Mouse (Mus musculus) MEL (cell line): Measurements from ENCODE around the gene Fuom. TPM values are rescaled to one million over a fixed set of nuclear protein-coding genes. Genes with fewer than 3 reads are reported as not detected.

Experiments
- DNase-seq: peaks from one replicate; pipeline ENCODE4 v3.0.0; 2011; ENCODE audit warnings: low read depth, low spot score
- H3K27ac ChIP-seq: 2 replicates; pipeline ENCODE4 v1.5.1; 2012; ENCODE audit warnings: low read depth, mild to moderate bottlenecking, control low read depth, low read length, moderate library complexity; ENCODE audit not compliant: control insufficient read depth
- H3K27me3 ChIP-seq, 2 experiments: fragments of 150-350 bp in 1 of 2; sonication (generic) in 1 of 2; 2 replicates each; pipeline ENCODE4 v1.6.1; 2012; ENCODE audit warnings: low read length in 2 of 2, mild to moderate bottlenecking in 2 of 2, improper control_type of control experiment in 1 of 2, moderate library complexity in 1 of 2; ENCODE audit not compliant: insufficient read depth in 2 of 2, control insufficient read depth in 1 of 2
- H3K36me3 ChIP-seq, 2 experiments: 2 replicates each; pipeline ENCODE4 v1.6.1; 2012 to 2014; ENCODE audit warnings: low read length in 2 of 2, improper control_type of control experiment in 1 of 2, inconsistent platforms in 1 of 2, mild to moderate bottlenecking in 1 of 2; ENCODE audit not compliant: insufficient read depth in 2 of 2, control insufficient read depth in 1 of 2
- H3K4me1 ChIP-seq, 2 experiments: fragments of 150-350 bp in 1 of 2; sonication (generic) in 1 of 2; 2 replicates each; pipeline ENCODE4 v1.6.1; 2012; ENCODE audit warnings: low read length in 2 of 2, improper control_type of control experiment in 1 of 2, mild to moderate bottlenecking in 1 of 2; ENCODE audit not compliant: insufficient read depth in 2 of 2, control insufficient read depth in 1 of 2
- H3K4me3 ChIP-seq, 2 experiments: fragments of 150-350 bp in 1 of 2; sonication (generic) in 1 of 2; 2 replicates each; pipeline ENCODE4 v1.5.1; 2012; ENCODE audit warnings: low read depth in 2 of 2, low read length in 2 of 2, mild to moderate bottlenecking in 2 of 2, moderate library complexity in 2 of 2, control low read depth in 1 of 2, improper control_type of control experiment in 1 of 2; ENCODE audit not compliant: control insufficient read depth in 1 of 2, insufficient read depth in 1 of 2
- H3K79me2 ChIP-seq: 2 replicates; pipeline ENCODE4 v1.6.1; 2012; ENCODE audit warnings: mild to moderate bottlenecking, low read length, moderate library complexity; ENCODE audit not compliant: control insufficient read depth, poor library complexity, insufficient read depth
- H3K9ac ChIP-seq: 2 replicates; pipeline ENCODE4 v1.6.1; 2012; ENCODE audit warnings: low read depth, mild to moderate bottlenecking, control low read depth, low read length, moderate library complexity; ENCODE audit not compliant: control insufficient read depth, poor library complexity, severe bottlenecking
- H3K9me3 ChIP-seq: fragments of 150-350 bp; sonication (generic); replicated peaks from 2 replicates; pipeline ENCODE4 v1.6.1; 2012; ENCODE audit warnings: mild to moderate bottlenecking, low read length, improper control_type of control experiment, moderate library complexity; ENCODE audit not compliant: insufficient read depth
- ELF1 ChIP-seq: IDR thresholded peaks from 2 replicates; pipeline ENCODE4 v1.6.1; 2014; ENCODE audit warnings: low read depth, mild to moderate bottlenecking, inconsistent platforms, low read length, improper control_type of control experiment, moderate library complexity
- EP300 ChIP-seq, 2 experiments: IDR thresholded peaks; 2 replicates each; pipeline ENCODE4 v1.6.1; 2011; ENCODE audit warnings: improper control_type of control experiment in 2 of 2, low read length in 2 of 2, low read depth in 1 of 2, mild to moderate bottlenecking in 1 of 2
- ETS1 ChIP-seq: IDR thresholded peaks from 2 replicates; pipeline ENCODE4 v1.6.1; 2012; ENCODE audit warnings: low read depth, mild to moderate bottlenecking, inconsistent platforms, low read length, improper control_type of control experiment, moderate library complexity
- KAT2A ChIP-seq: conservative IDR thresholded peaks from 2 replicates; pipeline ENCODE4 v1.6.1; 2012; ENCODE audit warnings: low read depth, low read length, improper control_type of control experiment, inconsistent platforms
- MYC ChIP-seq: IDR thresholded peaks from 2 replicates; pipeline ENCODE4 v1.6.1; 2011; ENCODE audit warnings: low read depth, mild to moderate bottlenecking, low read length, improper control_type of control experiment, moderate library complexity
- NELFE ChIP-seq: IDR thresholded peaks from 2 replicates; pipeline ENCODE4 v1.6.1; 2011; ENCODE audit warnings: low read depth, low read length, improper control_type of control experiment
- NRF1 ChIP-seq: IDR thresholded peaks from 2 replicates; pipeline ENCODE4 v1.6.1; 2014; ENCODE audit warnings: low read depth, mild to moderate bottlenecking, inconsistent platforms, low read length, improper control_type of control experiment, moderate library complexity; ENCODE audit not compliant: poor library complexity, insufficient read depth, severe bottlenecking
- POLR2A ChIP-seq, 2 experiments: IDR thresholded peaks; 2 replicates each; pipeline ENCODE4 v1.6.1; 2011 to 2012; ENCODE audit warnings: low read length in 2 of 2, mild to moderate bottlenecking in 2 of 2, control low read depth in 1 of 2, improper control_type of control experiment in 1 of 2, low read depth in 1 of 2, moderate library complexity in 1 of 2; ENCODE audit not compliant: control insufficient read depth in 1 of 2, insufficient read depth in 1 of 2, poor library complexity in 1 of 2
- POLR2AphosphoS2 ChIP-seq: IDR thresholded peaks from 2 replicates; pipeline ENCODE4 v1.6.1; 2011; ENCODE audit warnings: low read length, improper control_type of control experiment
- RAD21 ChIP-seq: IDR thresholded peaks from 2 replicates; pipeline ENCODE4 v1.6.1; 2011; ENCODE audit warnings: mild to moderate bottlenecking, low read depth, low read length, improper control_type of control experiment
- SIN3A ChIP-seq: IDR thresholded peaks from 2 replicates; pipeline ENCODE4 v1.6.1; 2012; ENCODE audit warnings: low read length, improper control_type of control experiment, inconsistent platforms
- SMC3 ChIP-seq: IDR thresholded peaks from 2 replicates; pipeline ENCODE4 v1.6.1; 2011; ENCODE audit warnings: low read depth, low read length, improper control_type of control experiment
- TCF12 ChIP-seq: IDR thresholded peaks from 2 replicates; pipeline ENCODE4 v1.6.1; 2014; ENCODE audit warnings: low read depth, mild to moderate bottlenecking, inconsistent platforms, low read length, improper control_type of control experiment, moderate library complexity
- USF2 ChIP-seq, 2 experiments: IDR thresholded peaks; 2 replicates each; pipeline ENCODE4 v1.6.1; 2011 to 2012; ENCODE audit warnings: improper control_type of control experiment in 2 of 2, low read length in 2 of 2, borderline replicate concordance in 1 of 2, inconsistent platforms in 1 of 2, low read depth in 1 of 2, mild to moderate bottlenecking in 1 of 2; ENCODE audit not compliant: insufficient read depth in 1 of 2
- ZC3H11A ChIP-seq: IDR thresholded peaks from 2 replicates; pipeline ENCODE4 v1.6.1; 2012; ENCODE audit warnings: low read depth, mild to moderate bottlenecking, inconsistent platforms, low read length, improper control_type of control experiment
- ZMIZ1 ChIP-seq: IDR thresholded peaks from 2 replicates; pipeline ENCODE4 v1.6.1; 2012; ENCODE audit warnings: low read depth, mild to moderate bottlenecking, inconsistent platforms, low read length, improper control_type of control experiment, moderate library complexity
- ZNF384 ChIP-seq: IDR thresholded peaks from 2 replicates; pipeline ENCODE4 v1.6.1; 2012; ENCODE audit warnings: low read depth, mild to moderate bottlenecking, inconsistent platforms, low read length, improper control_type of control experiment
- polyA plus RNA-seq, 2 experiments: library from polyadenylated mRNA; stranded (reverse) in 1 of 2; unstranded in 1 of 2; fragments of >175 nt in 1 of 2; fragments of >200 nt in 1 of 2; gene quantifications; 2 replicates each; pipeline versions ENCODE4 v1.2.1 to v1.2.4; 2012; ENCODE audit warnings: low replicate concordance in 2 of 2, low read depth in 1 of 2; ENCODE audit not compliant: insufficient read length in 2 of 2, insufficient read depth in 1 of 2, missing spikeins in 1 of 2
- total RNA-seq: library from RNA; depleted of rRNA; stranded (reverse); fragments of 300-350 nt; gene quantifications from 2 replicates; pipeline ENCODE4 v1.2.3, GENCODE M21; 2012

The Fuom gene
- total and polyA plus RNA-seq, 3 experiments = 1.1 to 10.9 TPM; not detected in 1

GRCm38 (mm10) chr7:140059601-140060000 lies 42.6 kb downstream of the Fuom start:
- H3K4me3 ChIP-seq = no peak overlapping the region
- no peaks in the 10 kb centered on the region for H3K4me1 ChIP-seq
- H3K27me3 ChIP-seq = no peaks in the 10 kb centered on the region; a peak in 1 of 4 replicates
- no peak overlapping the region for H3K27ac ChIP-seq
- no peak overlapping the region for H3K9ac ChIP-seq
- H3K79me2 ChIP-seq = no peaks in the 10 kb centered on the region
- no peaks in the 10 kb centered on the region for H3K36me3 ChIP-seq
- no peaks in the 10 kb centered on the region for H3K9me3 ChIP-seq
- DNase-seq = no peak
- no peak for TF ChIP-seq NELFE
- TF ChIP-seq KAT2A = no peak
- no peak for TF ChIP-seq SIN3A
- TF ChIP-seq POLR2AphosphoS2 = no peak
- TF ChIP-seq MYC = no peak
- TF ChIP-seq ZC3H11A = no peak
- TF ChIP-seq ZMIZ1 = no peak
- TF ChIP-seq TCF12 = no peak
- TF ChIP-seq NRF1 = no peak
- TF ChIP-seq RAD21 = no peak
- no peak for TF ChIP-seq ETS1
- no peak for TF ChIP-seq ZNF384
- TF ChIP-seq EP300 (IDR thresholded peaks at IDR 0.05; ENCODE audit: low read depth in 1 of 2, low read length in 2 of 2) = no peak
- TF ChIP-seq ELF1 = no peak
- TF ChIP-seq POLR2A (IDR thresholded peaks at IDR 0.05; ENCODE audit: control insufficient read depth in 1 of 2, insufficient read depth in 1 of 2, low read depth in 1 of 2, low read length in 2 of 2, poor library complexity in 1 of 2) = no peak

- TF ChIP-seq USF2 (IDR thresholded peaks at IDR 0.05; ENCODE audit: borderline replicate concordance in 1 of 2, insufficient read depth in 1 of 2, low read depth in 1 of 2, low read length in 2 of 2) (no peak), SMC3 (no peak)
- TF ChIP-seq, all 39 proteins: peak for 0
- H3K4me3 ChIP-seq = no peak overlapping the region
- no peaks in the 10 kb centered on the region; a peak in 1 of 4 replicates for H3K27me3 ChIP-seq
- H3K9me3 ChIP-seq = no peaks in the 10 kb centered on the region
- no peak overlapping the region for H3K9ac ChIP-seq
- DNase-seq = no peak
- H3K4me1 ChIP-seq = no peaks in the 10 kb centered on the region
- H3K36me3 ChIP-seq = no peaks in the 10 kb centered on the region
- no peak overlapping the region for H3K27ac ChIP-seq
- H3K79me2 ChIP-seq = no peaks in the 10 kb centered on the region
These were observed 43.7 kb downstream of the Fuom start for GRCm38 (mm10) chr7:140058528-140058927.
